Mouse (Mus musculus) G1E (cell line): ENCODE measurements at regions not wholly inside any gene's neighbourhood (a gene's known extent, or its start where the extent isn't known, plus 50 kb on each side); places are given as distances from the start of the nearest gene placed in this dataset.

Source experiments
- ATAC-seq: 2 replicates; pipeline ENCODE4 v1.8.0; 2016; ENCODE audit warnings: mild to moderate bottlenecking; ENCODE audit not compliant: insufficient number of reproducible peaks, poor library complexity, low FRiP score, severe bottlenecking; ENCODE audit errors: extremely low read depth
- DNase-seq: peaks from one replicate; pipeline ENCODE4 v3.0.0; 2012; ENCODE audit warnings: low spot score
- H3K27me3 ChIP-seq: 2 replicates; pipeline ENCODE4 v1.6.1; 2012; ENCODE audit warnings: mild to moderate bottlenecking, low read length, inconsistent platforms; ENCODE audit not compliant: insufficient read depth
- H3K36me3 ChIP-seq: replicated peaks from 2 replicates; pipeline ENCODE3; 2012; ENCODE audit warnings: mild to moderate bottlenecking, inconsistent platforms
- H3K4me1 ChIP-seq: 2 replicates; pipeline ENCODE4 v1.6.1; 2012; ENCODE audit warnings: low read depth, low read length, inconsistent platforms, mixed read lengths; ENCODE audit not compliant: insufficient read depth
- H3K4me3 ChIP-seq: 2 replicates; pipeline ENCODE4 v1.5.1; 2012; ENCODE audit warnings: low read depth, mild to moderate bottlenecking, inconsistent platforms, low read length, moderate library complexity, mixed read lengths
- H3K9me3 ChIP-seq: replicated peaks from 2 replicates; pipeline ENCODE4 v1.6.1; 2012; ENCODE audit warnings: inconsistent platforms
- CTCF ChIP-seq: IDR thresholded peaks from 2 replicates; pipeline ENCODE4 v1.5.1; 2012; ENCODE audit warnings: low read depth, low read length, inconsistent platforms, mixed read lengths
- GATA1 ChIP-seq: IDR thresholded peaks from 2 replicates; pipeline ENCODE4 v1.6.1; 2012; ENCODE audit warnings: borderline replicate concordance, low read length, inconsistent platforms, mixed read lengths
- GATA2 ChIP-seq: IDR thresholded peaks from 2 replicates; pipeline ENCODE4 v1.6.1; 2012; ENCODE audit warnings: low read depth, low read length, inconsistent platforms, borderline replicate concordance
- POLR2AphosphoS5 ChIP-seq: IDR thresholded peaks from 2 replicates; pipeline ENCODE4 v1.6.1; 2012; ENCODE audit warnings: low read depth, low read length, inconsistent platforms; ENCODE audit not compliant: insufficient replicate concordance
- TAL1 ChIP-seq: conservative IDR thresholded peaks from 2 replicates; pipeline ENCODE4 v1.6.1; 2012; ENCODE audit warnings: low read depth, low read length, inconsistent platforms, mixed read lengths

- no peaks in the 10 kb centered on the region for H3K36me3 ChIP-seq
- no peaks in the 10 kb centered on the region for H3K4me1 ChIP-seq
- no peak for ATAC-seq
- peaks cover 38% of the 10 kb centered on the region for H3K9me3 ChIP-seq
- no peaks in the 10 kb centered on the region for H3K27me3 ChIP-seq
- DNase-seq: no peak
- TF ChIP-seq TAL1: no peak
- no peak for TF ChIP-seq CTCF
- no peak for TF ChIP-seq POLR2AphosphoS5
- no peak for TF ChIP-seq GATA1
- no peak for TF ChIP-seq GATA2
- H3K4me3 ChIP-seq: no peak overlapping the region
Measured at GRCm38 (mm10) chr8:109247875-109248274, 246.0 kb upstream of the Pmfbp1 start.

GRCm38 (mm10) chr8:109248356-109248755 is 245.5 kb upstream of the Pmfbp1 start:
- no peak for ATAC-seq
- peaks cover 37% of the 10 kb centered on the region for H3K9me3 ChIP-seq

GRCm38 (mm10) chr8:109249256-109249655 is 244.6 kb upstream of the Pmfbp1 start:
- H3K9me3 ChIP-seq: peaks cover 37% of the 10 kb centered on the region
- H3K36me3 ChIP-seq: no peaks in the 10 kb centered on the region
- H3K4me1 ChIP-seq: no peaks in the 10 kb centered on the region
- no peaks in the 10 kb centered on the region for H3K27me3 ChIP-seq
- no peak for TF ChIP-seq CTCF
- no peak for TF ChIP-seq POLR2AphosphoS5
- H3K4me3 ChIP-seq: no peak overlapping the region
- ATAC-seq: no peak
- no peak for DNase-seq

More at GRCm38 (mm10) chr8:109248356-109248755, 245.5 kb upstream of the Pmfbp1 start:
- H3K27me3 ChIP-seq: no peaks in the 10 kb centered on the region
- no peak for DNase-seq
- no peaks in the 10 kb centered on the region for H3K4me1 ChIP-seq
- TF ChIP-seq GATA1 (no peak), CTCF (no peak), TAL1 (no peak), POLR2AphosphoS5 (no peak), GATA2 (no peak)
- no peaks in the 10 kb centered on the region for H3K36me3 ChIP-seq
- H3K4me3 ChIP-seq: no peak overlapping the region

GRCm38 (mm10) chr8:109249691-109250090 is 244.1 kb upstream of the Pmfbp1 start:
- DNase-seq (no peak), ATAC-seq (no peak)
- Histone ChIP-seq H3K36me3 (no peaks in the 10 kb centered on the region), H3K27me3 (no peaks in the 10 kb centered on the region), H3K4me3 (no peak overlapping the region), H3K4me1 (no peaks in the 10 kb centered on the region), H3K9me3 (peaks cover 37% of the 10 kb centered on the region)
- no peak for TF ChIP-seq TAL1
- no peak for TF ChIP-seq GATA1
- no peak for TF ChIP-seq CTCF
- no peak for TF ChIP-seq POLR2AphosphoS5

- H3K4me1 ChIP-seq: no peaks in the 10 kb centered on the region
- H3K4me3 ChIP-seq: no peak overlapping the region
- no peak for DNase-seq
- no peaks in the 10 kb centered on the region for H3K36me3 ChIP-seq
- TF ChIP-seq TAL1: no peak
- TF ChIP-seq CTCF: no peak
- TF ChIP-seq GATA2: no peak
- TF ChIP-seq POLR2AphosphoS5: no peak
- no peak for TF ChIP-seq GATA1
- ATAC-seq: no peak
- no peaks in the 10 kb centered on the region for H3K27me3 ChIP-seq
- peaks cover 37% of the 10 kb centered on the region for H3K9me3 ChIP-seq
Measured at GRCm38 (mm10) chr8:109250551-109250950, 243.3 kb upstream of the Pmfbp1 start.

GRCm38 (mm10) chr8:109251360-109251798 is 242.4 kb upstream of the Pmfbp1 start:
- no peak for ATAC-seq
- TF ChIP-seq GATA2: no peak
- no peak for TF ChIP-seq GATA1
- TF ChIP-seq CTCF: no peak
- TF ChIP-seq TAL1: no peak

GRCm38 (mm10) chr8:109252404-109252803 is 241.4 kb upstream of the Pmfbp1 start:
- DNase-seq: no peak
- peaks cover 31% of the 10 kb centered on the region for H3K9me3 ChIP-seq
- no peaks in the 10 kb centered on the region for H3K27me3 ChIP-seq
- no peak overlapping the region for H3K4me3 ChIP-seq
- no peaks in the 10 kb centered on the region for H3K36me3 ChIP-seq
- no peaks in the 10 kb centered on the region for H3K4me1 ChIP-seq
- ATAC-seq: no peak
- no peak for TF ChIP-seq TAL1
- no peak for TF ChIP-seq GATA1
- TF ChIP-seq GATA2: no peak
- no peak for TF ChIP-seq CTCF
- no peak for TF ChIP-seq POLR2AphosphoS5

More at GRCm38 (mm10) chr8:109251360-109251798, 242.4 kb upstream of the Pmfbp1 start:
- Histone ChIP-seq H3K9me3 (peaks cover 37% of the 10 kb centered on the region), H3K27me3 (no peaks in the 10 kb centered on the region), H3K36me3 (no peaks in the 10 kb centered on the region), H3K4me3 (no peak overlapping the region), H3K4me1 (no peaks in the 10 kb centered on the region)
- no peak for DNase-seq
